Mouse (Mus musculus): ENCODE results near the gene Socs4.

GRCm38 (mm10) chr14:47286215-47286614 lies 9.5 kb downstream of the Socs4 start:
- TF ChIP-seq CTCF (conservative IDR thresholded peaks at IDR 0.05; ENCODE audit: insufficient read depth, insufficient read length, low read depth, low read length) (no peak), POLR2A (IDR thresholded peaks at IDR 0.05; ENCODE audit: low read depth, low read length) (no peak)

All from kidney, adult 2 months (tissue).